Mouse (Mus musculus) hindlimb bud, embryonic 11.5 days (tissue): ENCODE data around the gene Smpd3.
A peak's percentile ranks its signal among the peaks of the same experiment; 100 is the strongest.

Experiments used
- DNase-seq: peaks from one replicate; pipeline ENCODE4 v3.0.0-alpha.2; 2012; ENCODE audit warnings: low read depth, low spot score; ENCODE audit errors: extremely low spot score

Smpd3 gene

DNA sequence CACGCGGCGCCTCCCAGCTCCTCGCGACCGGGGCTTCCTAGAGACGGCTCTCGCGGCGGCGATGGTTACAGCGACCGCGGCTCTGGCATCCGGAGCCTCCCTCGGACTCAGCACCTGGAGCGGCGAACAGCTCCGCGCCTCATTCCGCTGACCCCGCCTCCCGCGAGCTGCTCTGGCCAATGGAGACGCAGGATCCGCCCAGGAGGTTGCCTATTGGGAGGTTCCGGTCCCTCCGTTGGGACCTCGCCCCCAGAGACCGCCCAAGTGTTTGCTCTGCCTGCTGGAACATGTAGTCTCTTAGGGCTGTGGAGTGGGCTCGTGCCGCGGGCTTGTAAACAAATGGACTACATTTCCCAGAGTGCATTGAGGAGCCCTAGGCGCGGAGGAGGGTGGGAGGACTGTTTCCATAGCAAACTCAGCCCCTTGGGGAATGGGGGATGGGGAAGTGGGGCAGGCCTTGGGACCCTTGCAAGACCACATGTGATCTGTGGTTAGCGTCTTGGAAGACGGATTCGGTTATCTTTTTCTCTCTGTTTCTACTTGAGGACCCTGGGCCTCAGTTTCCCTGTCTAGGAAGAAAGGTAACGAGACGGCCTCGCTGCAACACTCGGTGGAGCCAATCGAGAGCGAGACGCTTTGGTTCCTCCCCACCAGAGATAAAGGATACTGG, at the start of gene Smpd3:
TSS of gene Smpd3 (minus strand) at position 137 of the 670 bp plus-strand sequence.
- peak; percentile 97 for DNase-seq

DNA sequence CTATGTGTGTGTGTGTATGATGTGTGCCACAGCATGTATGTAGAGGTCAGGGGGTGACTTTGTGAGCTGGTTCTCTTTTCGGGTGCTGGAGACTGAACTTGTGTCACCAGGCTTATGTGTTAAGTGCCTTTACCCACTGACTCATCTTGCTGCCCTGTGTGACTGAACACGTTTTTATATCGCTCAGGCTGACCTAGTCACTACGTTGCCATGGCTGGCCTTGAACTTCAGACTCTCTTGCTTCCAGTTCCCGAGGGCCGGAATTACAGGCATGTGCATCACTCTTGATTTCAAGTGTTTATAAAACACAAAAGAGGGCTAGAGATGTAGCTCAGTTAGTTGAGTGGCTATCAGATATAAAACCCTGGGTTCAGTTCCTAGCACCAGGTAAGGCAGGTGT, 43.2 kb upstream of the Smpd3 start:
- DNase-seq, result no peak

DNA sequence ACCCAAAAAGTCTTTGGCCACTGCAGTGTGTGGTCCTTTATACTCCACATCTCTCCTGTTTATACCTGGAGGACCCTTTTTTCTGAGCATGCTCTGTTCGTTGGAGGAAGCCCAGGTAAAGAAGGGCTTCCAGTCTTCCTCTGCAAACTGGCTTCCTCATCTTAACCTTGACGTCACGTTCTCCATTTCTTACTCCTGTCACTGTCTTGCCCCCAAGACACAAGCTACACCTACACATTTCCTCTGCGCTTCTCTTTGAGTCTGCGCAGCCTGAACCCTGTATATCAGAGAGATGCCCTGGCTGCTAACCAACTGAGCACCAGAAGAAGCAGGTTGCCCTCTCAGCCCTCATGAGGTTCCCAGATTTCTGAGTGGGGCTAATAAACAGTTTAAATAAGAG, 41.6 kb upstream of the Smpd3 start:
- DNase-seq, result no peak

DNA sequence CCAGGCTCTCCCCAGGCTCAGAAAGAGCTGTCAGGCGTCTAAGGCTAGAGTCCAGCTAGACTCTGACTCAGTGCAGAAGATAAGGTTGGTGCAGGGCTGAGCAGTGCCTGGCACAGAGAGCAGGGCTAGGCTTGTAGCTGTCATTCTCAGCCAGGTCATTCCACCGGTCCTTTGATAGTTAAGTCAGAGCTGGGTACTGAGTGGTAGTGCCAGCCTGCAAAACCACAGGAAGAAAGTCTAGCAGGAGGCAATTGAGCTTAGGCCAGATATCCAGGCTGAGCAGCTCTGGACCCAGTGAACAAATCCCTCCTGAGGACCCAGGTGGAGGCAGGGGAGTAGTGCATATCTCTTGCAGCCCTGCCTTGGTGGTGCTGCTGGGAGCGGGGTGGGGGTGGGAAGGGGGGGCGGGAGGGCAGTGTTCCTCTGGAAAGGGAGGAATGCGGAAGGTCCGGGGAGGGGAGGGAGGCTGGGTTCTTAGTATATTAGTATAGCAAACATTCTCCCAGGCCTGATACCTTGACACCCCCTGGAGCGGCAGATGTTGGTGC, 40.8 kb upstream of the Smpd3 start:
- no peak for DNase-seq

DNA sequence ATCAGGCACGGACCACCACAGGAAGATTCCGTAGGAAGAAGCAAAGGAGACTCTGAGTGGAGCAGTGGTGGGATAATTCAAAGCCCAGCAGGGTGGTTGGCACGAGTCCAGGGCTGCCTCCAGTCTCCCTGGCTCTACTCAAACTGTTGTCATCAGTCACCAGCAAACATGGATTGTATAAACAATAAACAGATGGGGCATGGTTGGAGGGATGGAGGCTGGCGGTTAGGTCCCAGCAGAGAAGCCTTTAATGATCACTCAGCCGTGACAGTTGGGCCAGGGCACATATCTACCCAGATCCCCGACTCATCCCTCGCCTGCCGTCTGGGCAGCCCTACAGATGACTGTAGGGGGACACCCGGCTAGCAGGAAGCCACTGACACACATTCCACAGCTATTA, 39.1 kb upstream of the Smpd3 start:
- no peak for DNase-seq

DNA sequence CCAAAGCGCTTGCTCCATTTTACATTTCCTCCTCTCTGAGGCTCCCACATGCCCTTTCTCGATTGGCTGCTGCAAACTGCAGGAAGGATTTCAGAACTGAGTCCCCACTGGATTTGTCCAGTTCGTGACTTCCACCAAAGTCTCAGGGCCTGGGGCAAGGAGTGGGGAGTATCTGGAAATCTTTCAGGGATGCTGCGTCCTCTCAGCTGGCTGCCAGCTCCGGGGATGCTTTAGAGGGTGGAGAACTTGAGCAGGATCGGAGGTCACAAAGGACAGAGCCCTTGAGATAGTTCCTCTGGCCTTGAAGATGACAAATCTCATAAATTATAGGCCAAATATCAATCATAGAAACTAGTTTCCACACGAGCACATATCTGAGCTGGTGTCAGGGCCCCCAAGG, 38.2 kb upstream of the Smpd3 start:
- DNase-seq, result no peak

DNA sequence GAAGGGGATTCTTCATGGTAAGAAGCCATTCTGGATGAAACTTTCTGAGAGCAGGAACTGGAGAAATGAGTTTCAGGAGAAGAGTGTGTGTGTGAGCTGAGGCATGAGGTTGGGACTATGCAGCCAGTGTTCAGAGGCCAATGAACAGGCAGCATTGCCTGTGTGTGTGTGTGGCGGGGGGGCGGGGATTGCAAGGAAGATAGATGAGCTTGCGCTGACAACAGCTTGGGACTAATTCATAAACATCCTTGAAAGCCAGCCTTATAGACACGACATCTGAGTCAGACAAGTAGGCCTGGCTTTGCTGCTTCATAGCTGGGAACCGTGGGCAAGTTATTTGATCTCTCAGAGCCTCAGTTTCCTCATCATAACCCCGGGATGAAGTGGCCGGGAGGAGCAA, 31.3 kb upstream of the Smpd3 start:
- DNase-seq, result no peak

DNA sequence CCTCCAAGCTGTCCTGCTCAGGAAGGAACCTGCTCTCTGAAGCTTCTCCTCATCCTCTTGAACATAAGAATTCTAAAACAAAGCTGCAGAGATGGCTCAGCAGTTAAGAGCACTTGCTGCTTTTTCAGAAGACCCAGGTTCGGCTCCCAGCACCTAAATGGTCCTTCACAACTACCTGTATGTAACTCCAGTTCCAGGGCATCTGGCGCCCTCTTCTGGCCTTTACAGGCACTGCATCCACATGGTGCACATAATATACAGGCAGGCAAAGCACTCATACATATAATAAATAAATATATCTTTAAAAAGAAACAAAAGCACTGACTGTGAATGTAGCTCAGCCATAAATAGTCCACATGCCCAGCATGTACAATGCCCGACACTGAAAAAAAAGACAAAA, 30.7 kb upstream of the Smpd3 start:
- DNase-seq, result no peak

DNA sequence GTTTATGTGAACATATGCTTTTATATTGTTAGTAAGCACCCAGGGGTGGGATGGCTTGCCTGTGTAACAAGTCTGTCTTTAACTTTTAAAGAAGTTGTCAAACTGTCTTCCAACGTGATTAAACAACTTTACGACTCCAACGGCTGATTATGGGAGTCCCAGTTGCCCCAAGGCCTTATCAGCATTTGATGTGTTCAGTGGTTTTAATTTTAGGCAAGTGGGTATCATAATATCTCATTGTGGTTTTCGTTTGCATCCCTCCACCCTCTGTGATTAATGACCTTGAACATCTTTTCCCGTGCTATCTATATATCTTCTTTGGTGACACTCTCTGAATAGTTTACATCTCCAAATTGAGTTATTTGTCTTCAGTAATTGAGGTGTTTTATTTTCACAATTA, 27.0 kb upstream of the Smpd3 start:
- DNase-seq, result no peak

DNA sequence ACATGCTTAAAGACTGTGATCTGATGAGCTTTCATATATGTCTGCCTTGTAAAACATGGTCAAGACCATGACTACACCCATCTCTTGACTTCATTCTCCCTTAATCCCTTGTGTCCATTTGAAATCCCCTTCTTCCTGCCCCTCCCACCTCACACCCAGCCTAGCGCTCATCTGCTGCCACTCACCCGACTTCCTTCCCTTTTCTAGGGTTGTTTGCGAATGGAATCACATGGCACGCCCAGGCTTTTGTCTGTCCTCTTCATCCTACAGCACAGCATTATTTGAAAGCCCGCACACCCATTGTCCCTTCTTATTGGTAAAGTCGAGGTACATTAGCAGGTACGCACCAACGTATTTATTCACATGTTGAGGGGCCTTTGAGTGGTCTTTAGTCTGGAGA, 26.5 kb upstream of the Smpd3 start:
- DNase-seq, result no peak

DNA sequence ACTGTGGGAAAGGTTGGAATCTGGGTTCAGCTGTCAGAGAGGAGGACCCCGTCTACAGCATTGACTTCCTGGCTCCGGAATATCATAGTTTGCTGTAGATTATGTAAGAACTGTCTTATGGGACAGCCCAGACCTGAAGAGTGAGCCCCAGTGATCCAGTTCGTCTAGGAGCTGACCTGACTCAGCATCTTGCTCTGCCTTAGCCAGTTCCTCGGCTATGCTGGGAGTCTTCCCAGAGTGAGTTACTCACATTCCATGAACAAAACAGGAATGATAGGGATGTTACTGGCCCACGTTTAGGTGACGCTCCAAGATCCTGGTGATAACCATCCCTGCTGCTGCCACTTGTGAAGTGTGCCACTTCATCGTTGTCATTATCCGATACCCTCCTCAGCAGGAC, 25.5 kb upstream of the Smpd3 start:
- no peak for DNase-seq

DNA sequence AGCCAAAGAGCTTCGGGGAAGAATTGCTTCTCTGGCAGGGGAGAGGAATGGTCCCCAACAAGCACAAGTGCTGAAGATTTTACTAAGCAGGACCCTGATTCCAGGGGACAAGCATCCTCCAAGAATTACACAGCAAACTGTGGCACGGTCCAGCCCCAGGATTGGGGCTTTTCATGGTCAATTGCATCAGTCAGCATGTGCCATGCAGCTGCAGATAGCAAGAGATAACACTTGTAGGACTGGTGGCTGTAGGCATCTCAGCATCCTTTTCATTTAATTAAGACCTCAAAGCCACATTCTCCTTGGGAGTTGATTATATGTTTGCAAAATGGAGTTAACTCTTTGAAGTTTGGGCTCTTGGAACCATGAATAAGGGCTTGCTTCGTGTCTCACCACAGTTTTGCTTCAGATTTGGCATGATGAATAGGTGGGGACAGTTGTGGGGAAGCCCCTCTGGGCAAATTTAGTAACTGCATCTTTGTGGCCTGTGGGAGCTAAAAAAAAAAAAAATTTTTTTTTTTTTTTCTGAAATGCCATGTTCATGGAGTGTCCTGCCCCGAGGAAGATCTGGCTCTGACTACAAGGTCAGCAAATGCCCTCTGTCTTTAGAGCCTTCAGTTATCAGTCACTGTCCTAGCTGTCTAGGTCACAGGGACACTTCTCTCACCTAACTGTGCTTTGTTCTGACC, 22.0 kb upstream of the Smpd3 start:
- no peak for DNase-seq

DNA sequence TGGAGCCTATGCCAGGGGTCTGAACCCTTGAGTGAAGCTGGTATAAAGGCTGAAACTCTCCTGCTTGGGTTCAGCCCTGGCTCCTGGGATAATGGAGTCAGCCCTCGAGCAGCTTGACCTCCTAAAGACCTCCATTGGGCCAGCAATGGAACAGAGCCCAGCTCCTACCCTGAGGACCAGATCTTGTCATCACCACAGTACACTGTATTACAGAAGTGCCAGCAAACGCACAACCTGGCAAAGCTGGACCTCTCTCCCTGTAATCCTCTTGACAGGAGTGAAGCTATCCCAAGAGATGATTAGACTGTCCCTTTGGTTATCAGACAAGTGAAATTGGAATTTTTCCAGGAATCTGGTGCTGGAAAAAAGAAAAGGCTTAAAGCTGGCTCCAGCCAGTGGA, 13.3 kb upstream of the Smpd3 start:
- no peak for DNase-seq

DNA sequence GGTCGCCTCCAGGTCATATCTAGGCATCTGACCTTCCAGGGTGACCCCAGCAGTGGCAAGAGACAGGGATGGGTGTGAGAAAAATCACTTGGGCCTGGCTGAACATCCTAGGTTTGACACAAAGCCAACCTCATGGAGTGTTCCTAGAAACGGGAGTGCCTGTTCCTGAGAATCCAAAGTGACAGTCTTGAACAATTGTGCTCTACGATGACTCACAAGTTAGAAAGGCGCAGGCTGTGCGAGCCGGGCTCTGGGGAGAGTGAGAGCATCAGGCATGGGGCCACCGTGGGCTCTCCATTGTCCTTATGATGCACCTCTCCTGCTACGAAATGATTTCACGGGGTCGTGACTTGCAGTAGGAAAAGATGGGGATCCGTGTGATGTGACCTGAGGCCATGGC, 11.6 kb upstream of the Smpd3 start:
- no peak for DNase-seq

DNA sequence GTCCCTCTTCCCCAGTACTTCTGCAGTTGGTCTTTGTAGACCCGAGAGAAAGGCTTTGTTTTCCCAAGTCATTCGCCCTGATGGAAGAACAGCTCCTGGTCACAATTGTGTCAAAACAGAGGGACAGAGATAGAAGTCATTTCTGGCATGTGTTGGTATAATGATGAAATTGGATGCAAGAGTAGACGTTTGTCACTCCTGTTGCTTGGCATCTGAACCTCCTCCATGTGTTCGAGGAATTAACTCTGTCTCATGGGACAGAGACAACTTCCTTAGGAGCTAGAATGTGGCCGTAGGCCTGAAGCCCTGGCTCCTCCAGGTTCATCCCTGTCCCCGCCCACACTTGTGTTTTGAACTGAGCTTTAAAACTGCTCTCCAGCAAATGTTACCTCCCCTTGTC, 8.3 kb upstream of the Smpd3 start:
- no peak for DNase-seq

DNA sequence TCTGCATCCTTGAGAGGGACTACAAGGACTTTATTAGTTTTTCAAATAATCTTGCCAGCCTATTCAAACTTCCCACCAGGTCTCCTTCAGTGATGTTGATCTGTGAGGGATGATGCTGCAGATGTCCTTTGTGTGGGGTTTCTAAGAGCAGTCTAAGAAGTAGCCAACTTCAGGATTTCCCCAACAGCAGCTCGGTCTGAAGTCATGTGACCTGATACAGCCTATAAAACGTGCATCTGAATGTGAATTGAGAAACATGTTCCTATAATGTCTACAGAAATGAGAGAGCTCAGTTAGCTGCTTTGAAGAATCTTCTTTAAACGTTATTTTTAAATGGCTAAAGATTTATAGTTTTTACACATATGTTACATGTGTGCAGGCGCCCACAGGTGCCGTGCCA, 5.7 kb upstream of the Smpd3 start:
- DNase-seq, result no peak

DNA sequence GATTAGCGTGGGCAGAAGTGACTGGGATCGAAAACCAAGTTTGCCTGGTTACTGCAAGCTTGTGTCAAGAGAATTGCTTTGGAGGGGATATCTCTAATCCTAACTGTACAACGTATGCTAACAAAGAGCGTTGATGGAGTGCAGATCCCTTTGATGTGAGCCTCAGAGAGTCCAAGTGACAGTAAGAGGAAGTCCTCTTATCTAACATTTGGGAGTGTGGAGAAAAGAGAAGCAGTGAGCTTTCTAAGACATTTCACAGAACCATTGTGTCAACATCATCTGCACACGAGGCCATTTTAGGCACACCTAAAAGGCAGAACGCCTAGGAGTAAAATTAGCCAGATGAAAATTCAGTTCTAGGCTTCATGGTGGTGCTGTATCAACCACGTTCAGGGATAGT, 5.0 kb upstream of the Smpd3 start:
- no peak for DNase-seq

DNA sequence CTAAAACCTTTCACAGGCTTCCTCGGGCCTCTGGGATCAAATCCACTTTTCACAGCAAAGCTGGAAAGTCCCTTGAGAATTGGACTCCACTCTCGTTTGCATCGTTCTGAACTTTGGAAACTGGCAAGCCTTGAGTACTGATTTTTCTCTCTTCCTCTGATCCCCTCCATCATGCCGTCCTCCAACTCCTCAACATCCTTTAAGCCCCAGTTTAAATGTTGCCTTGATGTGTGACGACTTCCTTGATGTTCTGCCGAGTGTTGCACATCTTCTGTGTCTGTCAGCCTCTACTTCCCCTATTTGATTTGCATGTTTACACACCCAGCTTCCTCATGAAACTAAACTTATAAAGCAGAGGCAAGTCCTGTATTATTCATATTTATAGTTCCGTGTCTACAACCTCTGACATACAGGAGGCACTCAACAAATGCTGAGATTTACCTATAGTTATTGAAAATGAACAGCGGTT, 987 bp upstream of the Smpd3 start:
- no peak for DNase-seq

DNA sequence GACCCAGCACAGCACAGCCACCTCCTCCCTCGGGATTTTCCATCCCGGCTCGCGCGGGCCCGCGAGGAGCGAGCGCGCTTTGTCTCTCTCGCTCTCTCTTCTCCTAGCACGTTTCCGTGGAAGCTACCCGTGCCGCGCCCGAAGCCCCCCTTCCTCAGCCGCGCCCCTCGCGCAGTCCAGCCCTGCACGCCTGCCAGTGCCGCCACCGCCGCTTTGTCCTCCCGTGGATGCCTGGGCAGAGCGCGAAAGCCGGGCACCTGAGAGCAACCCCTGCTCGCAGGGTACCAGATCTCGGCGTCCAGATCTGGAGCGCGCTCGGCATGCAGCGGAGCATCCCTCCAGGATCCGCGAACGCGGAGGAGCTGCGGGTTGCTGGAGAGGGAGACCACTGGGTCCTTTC, 1.2 kb downstream of the Smpd3 start:
- no peak for DNase-seq

DNA sequence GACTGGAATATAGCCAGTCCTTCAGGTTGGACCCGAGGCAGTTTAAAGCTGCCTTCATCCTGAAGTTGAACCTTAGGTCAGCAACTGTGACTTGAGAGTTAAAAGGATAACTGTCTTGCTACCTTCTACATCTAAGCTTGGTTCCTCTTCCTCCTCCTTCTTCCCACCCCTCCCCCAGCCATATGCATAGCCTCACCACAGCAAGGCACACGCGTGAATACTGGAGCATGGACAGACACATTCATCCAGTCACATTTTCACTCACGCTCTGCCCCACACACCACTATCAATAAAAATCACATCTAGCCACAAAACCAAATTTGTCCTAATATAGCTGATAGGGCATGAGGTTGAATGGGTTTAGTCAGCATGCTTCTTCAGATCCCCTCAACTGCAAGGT, 1.8 kb downstream of the Smpd3 start:
- no peak for DNase-seq

DNA sequence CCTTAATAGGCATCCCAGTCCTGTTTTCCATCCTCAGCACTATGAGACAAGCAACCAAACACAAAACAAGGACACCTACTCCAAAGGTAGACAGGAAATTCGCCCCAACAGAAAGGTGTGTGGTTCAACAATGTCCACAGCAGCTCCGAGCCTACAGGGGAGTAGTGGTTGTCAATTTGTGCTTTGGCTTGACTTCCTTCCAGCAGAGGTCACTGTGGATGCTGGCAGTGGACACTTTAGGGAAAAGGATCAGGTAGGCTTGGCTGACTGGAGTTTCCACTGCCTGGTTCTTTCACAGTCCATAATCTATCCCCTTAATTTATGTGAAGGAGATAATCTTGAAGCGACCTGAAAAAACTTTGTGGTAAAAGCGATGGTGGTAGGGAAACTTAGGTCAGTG, 2.6 kb downstream of the Smpd3 start:
- DNase-seq, result no peak

DNA sequence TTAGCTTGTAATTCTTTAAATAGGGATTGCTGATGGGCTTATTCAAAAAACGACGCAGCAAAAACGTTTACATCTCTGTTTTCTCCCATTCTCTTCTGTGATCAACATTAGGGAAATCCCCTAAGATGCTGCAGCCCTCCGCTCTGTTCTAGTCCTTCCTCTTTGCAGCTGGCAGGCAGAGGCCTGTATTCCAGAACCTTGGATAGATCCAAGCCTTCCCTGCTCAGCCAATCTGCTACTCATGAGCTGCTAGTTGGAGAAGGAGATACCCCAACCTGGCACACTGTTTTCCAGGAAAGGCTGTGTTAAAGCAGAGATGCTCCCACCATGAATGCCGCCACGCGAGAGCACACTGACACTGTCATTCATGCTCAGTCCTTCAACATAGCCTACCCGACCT, 4.4 kb downstream of the Smpd3 start:
- no peak for DNase-seq

DNA sequence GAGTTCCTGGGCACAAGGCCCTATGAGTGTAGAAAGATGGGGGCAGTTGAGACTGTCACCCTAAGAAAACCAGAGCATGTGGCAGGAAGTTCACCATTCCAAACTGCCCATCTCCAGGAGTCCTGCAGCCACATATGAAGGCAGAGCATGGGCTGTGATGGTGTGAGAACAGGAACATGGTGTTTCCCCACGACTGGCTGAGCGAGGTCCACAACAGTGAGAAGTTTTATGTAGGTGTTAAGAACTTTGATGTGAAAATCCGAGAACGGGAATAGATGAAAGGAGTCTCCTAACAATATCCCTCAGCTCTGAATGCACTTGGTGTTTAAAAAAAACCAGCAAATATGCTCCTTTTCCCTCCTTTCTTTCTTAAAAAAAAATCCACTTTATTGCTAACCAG, 5.3 kb downstream of the Smpd3 start:
- no peak for DNase-seq
